Mouse (Mus musculus) left cerebral cortex, postnatal 4 days (tissue): ENCODE measurements around the gene Trp63. TPM values are rescaled to one million over a fixed set of nuclear protein-coding genes. Genes with fewer than 3 reads are reported as not detected.

ENCODE experiments used
- DNase-seq: peaks from one replicate; pipeline ENCODE4 v3.0.0-alpha.2; 2022
- intact Hi-C: fragments of 180-260 bp; cut with DNase I; formaldehyde crosslinking; loops from one replicate; pipeline ENCODE4 v1.15.1; 2025
- total RNA-seq, 2 experiments: library from RNA; stranded (reverse); gene quantifications; 2 replicates each; pipeline ENCODE4 v1.2.3; 2021

Gene Trp63
- total RNA-seq, 2 experiments from 2014 or later, result 0.30 to 0.52 TPM

DNA sequence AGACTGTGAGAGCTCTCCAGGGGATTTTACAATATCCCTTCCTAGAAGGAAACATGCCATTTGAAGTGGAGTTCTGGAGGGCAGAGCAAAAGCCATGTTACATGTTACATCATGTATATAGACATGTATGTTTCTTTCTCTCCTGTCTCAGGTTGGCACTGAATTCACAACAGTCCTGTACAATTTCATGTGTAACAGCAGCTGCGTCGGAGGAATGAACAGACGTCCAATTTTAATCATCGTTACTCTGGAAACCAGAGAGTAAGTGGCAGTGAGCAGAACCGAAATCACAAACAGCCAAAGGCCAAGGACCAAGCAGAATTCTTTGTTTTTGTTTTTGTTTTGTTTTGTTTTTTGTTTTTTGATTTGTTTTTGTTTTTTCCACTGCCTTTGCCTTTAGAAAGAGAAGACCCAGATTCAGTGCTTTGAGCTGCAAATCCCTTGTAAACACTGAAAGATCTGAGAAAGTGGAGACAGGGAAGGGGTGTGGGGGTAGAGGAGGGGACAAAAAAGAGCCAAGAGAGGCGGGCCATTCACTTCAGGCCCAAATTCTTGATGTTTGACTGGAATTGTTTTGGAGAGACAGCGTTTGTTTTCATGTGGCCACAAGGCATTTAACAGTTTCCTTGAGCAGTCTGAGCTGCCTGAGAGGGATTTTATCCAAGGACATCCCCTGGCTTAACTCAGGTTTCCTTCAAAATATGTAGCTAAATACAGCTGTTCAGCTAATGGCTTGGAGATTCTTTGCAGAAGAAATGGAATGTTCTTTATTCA is 181.7 kb downstream of the Trp63 start:
- no peak for DNase-seq
- intact Hi-C loops, result no loop called here

GRCm38 (mm10) chr16:25871503-25871902 is 187.9 kb downstream of the Trp63 start:
- DNase-seq, result no peak
- intact Hi-C loops, result no loop called here

DNA sequence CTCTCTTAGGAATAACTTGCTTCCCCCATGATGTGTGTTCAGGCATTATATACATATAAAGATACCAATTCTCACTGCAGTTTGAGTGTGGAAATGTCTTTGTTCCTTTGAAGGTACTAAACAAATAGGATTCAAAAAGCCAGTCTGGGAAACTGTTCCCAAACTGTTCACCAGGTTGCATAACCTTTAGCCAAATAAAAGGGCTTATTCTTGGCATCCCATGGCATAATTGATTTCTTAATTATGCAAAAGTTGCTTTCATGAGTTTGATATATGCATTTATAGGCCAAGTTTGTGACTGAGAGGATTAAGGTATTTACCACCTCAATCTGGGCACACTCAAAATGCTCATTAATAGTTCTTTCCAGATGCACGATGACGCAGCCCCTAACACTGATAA is 192.1 kb downstream of the Trp63 start:
- no peak for DNase-seq
- intact Hi-C loops, result no loop called here

GRCm38 (mm10) chr16:25877416-25877965 is 193.9 kb downstream of the Trp63 start:
- DNase-seq, result no peak

DNA sequence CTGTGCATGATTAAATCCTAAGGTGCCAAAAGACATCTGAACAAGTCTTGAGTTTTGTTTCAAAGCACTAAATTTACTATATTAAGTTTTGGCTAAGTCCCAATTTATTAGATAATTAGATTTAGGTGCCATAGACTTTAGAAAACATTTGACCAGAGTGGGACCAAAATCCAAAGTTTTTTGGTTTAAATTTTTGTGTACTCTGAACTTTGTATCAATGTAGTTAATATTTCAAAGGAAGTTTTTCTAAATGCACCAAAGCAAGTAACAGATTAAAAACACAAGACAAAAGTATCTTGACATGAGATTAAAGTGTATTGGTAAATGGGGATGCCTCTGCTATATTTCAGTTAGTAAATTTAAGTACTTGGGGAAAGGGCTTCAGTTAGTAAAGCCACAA is 194.6 kb downstream of the Trp63 start:
- intact Hi-C loops, result no loop called here
- DNase-seq, result no peak

More at GRCm38 (mm10) chr16:25877416-25877965, 193.9 kb downstream of the Trp63 start:
- intact Hi-C loops, result no loop called here

- no peak for DNase-seq
- intact Hi-C loops, result no loop called here
Observed at GRCm38 (mm10) chr16:25899071-25899470, 215.5 kb downstream of the Trp63 start.

DNA sequence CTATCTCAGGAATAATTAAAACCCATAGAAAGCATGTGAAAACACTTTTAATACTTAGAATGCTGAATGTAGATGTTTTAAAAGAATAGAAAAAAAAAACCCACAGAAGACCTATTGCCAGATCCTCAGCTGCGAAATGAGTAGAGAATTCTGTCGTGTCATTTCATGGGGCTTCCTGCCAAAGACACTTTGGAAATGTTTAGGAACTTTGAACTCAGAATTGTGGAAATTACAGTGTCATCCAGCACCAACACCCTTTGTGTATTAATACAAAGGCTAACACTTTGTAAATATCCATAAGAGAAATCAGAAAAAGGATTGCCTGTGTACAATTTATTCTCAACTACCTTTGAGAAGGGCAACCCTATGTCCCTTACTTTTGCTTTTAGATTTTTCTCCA is 216.1 kb downstream of the Trp63 start:
- no peak for DNase-seq
- intact Hi-C loops, result no loop called here

- intact Hi-C loops, result no loop called here
- DNase-seq, result no peak
Observed at GRCm38 (mm10) chr16:25900389-25900908, 216.9 kb downstream of the Trp63 start.

- intact Hi-C loops, result no loop called here
- no peak for DNase-seq
Observed at GRCm38 (mm10) chr16:25912185-25912584, 228.6 kb downstream of the Trp63 start.

- intact Hi-C loops, result no loop called here
- no peak for DNase-seq
Observed at GRCm38 (mm10) chr16:25934181-25934580, 250.6 kb downstream of the Trp63 start.
